Mouse (Mus musculus): ENCODE data around the gene Polr2b. TPM values are rescaled to one million over a fixed set of nuclear protein-coding genes. Genes with fewer than 3 reads are reported as not detected.
A peak's percentile ranks its signal among the peaks of the same experiment; 100 is the strongest.

Polr2b gene
- polyA plus RNA-seq, 1 experiment from 2014 or later = 53.9 TPM

DNA sequence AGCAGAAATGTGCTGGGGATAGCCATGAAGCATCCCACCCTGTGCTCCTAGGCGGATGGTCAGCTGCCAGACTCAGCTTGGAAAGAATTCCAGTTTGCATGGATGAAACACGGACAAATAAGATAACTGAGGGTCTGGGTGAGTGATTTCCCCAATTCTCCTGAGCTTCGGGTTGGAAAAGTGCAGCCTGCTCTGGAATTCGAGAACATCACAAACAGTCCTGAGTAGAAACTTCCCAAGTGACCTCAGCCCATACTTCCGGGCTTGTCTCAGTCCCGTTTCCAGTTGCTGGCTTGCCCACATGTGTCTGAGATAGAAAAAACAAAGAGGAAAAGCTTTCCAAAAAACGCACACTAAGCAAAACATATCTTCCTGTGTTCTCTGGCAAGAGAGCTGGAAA lies 62.3 kb downstream of the Polr2b start:
- ATAC-seq (ENCODE audit: low read depth) (no peak), DNase-seq (ENCODE audit: low spot score) (no peak)
- H3K4me2 ChIP-seq (ENCODE audit: low read depth, low read length) = no peak overlapping the region
- H3K4me3 ChIP-seq (ENCODE audit: low read depth, low read length) = no peak overlapping the region
- no peaks in the 10 kb centered on the region for H3K36me3 ChIP-seq (ENCODE audit: control insufficient read depth, insufficient read depth, low read length)
- 60% methylated on average over 7 of the region's 7 CpGs for WGBS
- no peak overlapping the region for H3K27ac ChIP-seq (replicated peaks; ENCODE audit: low read depth, low read length)
- no peaks in the 10 kb centered on the region for H3K27me3 ChIP-seq (replicated peaks; ENCODE audit: control insufficient read depth, insufficient read depth, low read length)
- H3K9ac ChIP-seq (ENCODE audit: low read depth, low read length) = no peak overlapping the region
- no peaks in the 10 kb centered on the region for H3K9me3 ChIP-seq (ENCODE audit: control insufficient read depth, low read length)
- peaks cover 21% of the 10 kb centered on the region for H3K4me1 ChIP-seq (ENCODE audit: control insufficient read depth, insufficient read depth, low read length)

DNA sequence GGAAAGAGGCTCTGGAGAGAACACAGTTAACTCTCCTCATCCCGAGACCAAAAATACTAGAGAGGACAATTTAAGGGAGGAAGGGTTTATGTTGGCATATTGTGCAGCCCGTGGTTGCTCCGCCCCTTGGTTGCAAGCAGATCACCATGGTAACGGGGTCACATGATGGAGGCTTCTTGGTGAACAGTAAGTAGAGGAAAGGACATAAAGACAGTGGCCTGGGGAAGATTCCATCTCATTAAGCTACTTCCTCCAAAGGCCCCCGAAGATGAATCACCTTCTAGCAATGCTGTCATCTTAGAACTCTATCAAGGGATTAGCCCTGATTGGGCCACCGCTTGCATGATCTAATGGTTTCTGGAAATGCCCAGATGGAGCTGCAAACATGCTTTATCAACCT lies 62.8 kb downstream of the Polr2b start:
- Histone ChIP-seq H3K27me3 (replicated peaks; ENCODE audit: control insufficient read depth, insufficient read depth, low read length) (no peaks in the 10 kb centered on the region), H3K36me3 (ENCODE audit: control insufficient read depth, insufficient read depth, low read length) (no peaks in the 10 kb centered on the region), H3K4me2 (ENCODE audit: low read depth, low read length) (no peak overlapping the region), H3K9me3 (ENCODE audit: control insufficient read depth, low read length) (no peaks in the 10 kb centered on the region), H3K4me3 (ENCODE audit: low read depth, low read length) (no peak overlapping the region), H3K27ac (replicated peaks; ENCODE audit: low read depth, low read length) (no peak overlapping the region), H3K9ac (ENCODE audit: low read depth, low read length) (no peak overlapping the region), H3K4me1 (ENCODE audit: control insufficient read depth, insufficient read depth, low read length) (peaks cover 16% of the 10 kb centered on the region; the same call in 1 of the 2 replicates)
- WGBS = 73% methylated on average over 6 of the region's 6 CpGs
- peak; percentile 43 for DNase-seq (ENCODE audit: low spot score)
- ATAC-seq (ENCODE audit: low read depth) = no peak

DNA sequence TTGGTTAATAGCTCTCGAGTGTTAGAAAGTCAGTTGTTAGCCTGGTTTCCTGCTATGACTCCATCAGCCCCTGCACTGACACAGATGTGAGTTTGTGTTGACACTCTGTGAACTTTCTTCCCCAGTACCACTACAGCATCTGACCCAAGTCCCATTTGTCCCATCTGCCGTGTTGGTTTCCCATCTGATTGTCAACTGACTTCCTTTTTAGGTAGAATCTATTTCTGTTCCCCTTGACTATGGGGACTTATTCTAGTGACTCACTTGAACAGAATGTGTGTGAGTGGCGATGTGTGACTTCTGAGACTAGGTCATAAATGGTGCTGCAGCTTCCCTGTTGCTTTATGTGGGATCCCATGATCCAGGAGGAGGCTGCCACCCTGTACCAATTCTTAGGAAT lies 65.0 kb downstream of the Polr2b start:
- 66% methylated on average over 3 of the region's 3 CpGs for WGBS
- H3K4me1 ChIP-seq (ENCODE audit: control insufficient read depth, insufficient read depth, low read length) = 0 out of 2 replicates have a peak, but pooled peaks cover 2% of the 10 kb centered on the region

DNA sequence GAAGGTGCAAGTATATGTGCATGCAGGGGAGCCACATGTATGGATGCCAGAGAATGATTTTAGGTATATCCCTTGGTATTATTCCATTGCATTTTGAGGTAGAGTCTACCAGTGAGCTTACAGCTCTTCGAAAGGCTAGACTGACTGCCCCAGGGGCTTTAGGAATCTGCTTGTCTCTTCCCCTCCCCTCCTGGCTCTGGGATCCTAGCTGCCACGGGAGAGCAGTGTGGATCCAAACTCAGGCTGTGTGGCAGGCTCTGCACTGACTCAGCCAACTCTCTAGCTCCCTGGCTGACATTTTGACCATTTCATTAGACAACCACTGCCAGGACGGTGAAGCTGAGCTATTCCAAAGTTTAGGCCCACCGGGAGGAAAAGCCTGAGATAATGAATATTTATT lies 65.6 kb downstream of the Polr2b start:
- 73% methylated on average over 4 of the region's 4 CpGs for WGBS
- Histone ChIP-seq H3K4me3 (ENCODE audit: low read depth, low read length) (no peak overlapping the region), H3K27ac (replicated peaks; ENCODE audit: low read depth, low read length) (no peak overlapping the region), H3K9ac (ENCODE audit: low read depth, low read length) (no peak overlapping the region), H3K9me3 (ENCODE audit: control insufficient read depth, low read length) (no peaks in the 10 kb centered on the region), H3K27me3 (replicated peaks; ENCODE audit: control insufficient read depth, insufficient read depth, low read length) (no peaks in the 10 kb centered on the region), H3K4me1 (ENCODE audit: control insufficient read depth, insufficient read depth, low read length) (0 out of 2 replicates have a peak, but pooled peaks cover 3% of the 10 kb centered on the region), H3K36me3 (ENCODE audit: control insufficient read depth, insufficient read depth, low read length) (no peaks in the 10 kb centered on the region), H3K4me2 (ENCODE audit: low read depth, low read length) (no peak overlapping the region)
- ATAC-seq (ENCODE audit: low read depth) (no peak), DNase-seq (ENCODE audit: low spot score) (no peak)

More for the DNA sequence above, 65.0 kb downstream of the Polr2b start:
- Histone ChIP-seq H3K4me2 (ENCODE audit: low read depth, low read length) (no peak overlapping the region), H3K9ac (ENCODE audit: low read depth, low read length) (no peak overlapping the region), H3K4me3 (ENCODE audit: low read depth, low read length) (no peak overlapping the region), H3K27ac (replicated peaks; ENCODE audit: low read depth, low read length) (no peak overlapping the region), H3K9me3 (ENCODE audit: control insufficient read depth, low read length) (no peaks in the 10 kb centered on the region), H3K27me3 (replicated peaks; ENCODE audit: control insufficient read depth, insufficient read depth, low read length) (no peaks in the 10 kb centered on the region), H3K36me3 (ENCODE audit: control insufficient read depth, insufficient read depth, low read length) (no peaks in the 10 kb centered on the region)
- ATAC-seq (ENCODE audit: low read depth) (no peak), DNase-seq (ENCODE audit: low spot score) (no peak)

DNA sequence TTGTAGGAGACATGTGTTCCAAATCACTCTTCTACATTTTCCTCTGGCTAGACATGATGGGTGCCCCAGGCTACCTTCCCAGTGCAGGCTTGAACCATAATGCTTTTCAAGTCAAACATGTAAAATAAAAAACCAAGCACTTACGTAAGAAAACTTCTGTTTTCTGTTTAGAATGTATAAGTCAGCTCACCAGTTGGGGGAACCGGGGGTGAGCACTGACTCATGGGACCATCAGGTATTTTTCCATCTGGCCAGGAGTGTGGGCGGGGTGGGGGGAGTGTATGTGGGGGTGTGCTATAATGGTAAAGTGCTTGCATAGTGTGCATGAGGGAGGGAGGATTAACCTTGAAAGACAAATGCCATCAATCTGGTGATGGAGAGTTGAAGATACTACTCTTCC lies 68.1 kb downstream of the Polr2b start:
- ATAC-seq (ENCODE audit: low read depth) (no peak), DNase-seq (ENCODE audit: low spot score) (no peak)
- WGBS = 80% methylated on average over 3 of the region's 3 CpGs
- Histone ChIP-seq H3K9me3 (ENCODE audit: control insufficient read depth, low read length) (no peaks in the 10 kb centered on the region), H3K27me3 (replicated peaks; ENCODE audit: control insufficient read depth, insufficient read depth, low read length) (no peaks in the 10 kb centered on the region), H3K4me3 (ENCODE audit: low read depth, low read length) (no peak overlapping the region), H3K27ac (replicated peaks; ENCODE audit: low read depth, low read length) (no peak overlapping the region), H3K9ac (ENCODE audit: low read depth, low read length) (no peak overlapping the region), H3K36me3 (ENCODE audit: control insufficient read depth, insufficient read depth, low read length) (no peaks in the 10 kb centered on the region), H3K4me1 (ENCODE audit: control insufficient read depth, insufficient read depth, low read length) (peaks cover 3% of the 10 kb centered on the region; the same call in 1 of the 2 replicates), H3K4me2 (ENCODE audit: low read depth, low read length) (no peak overlapping the region)

DNA sequence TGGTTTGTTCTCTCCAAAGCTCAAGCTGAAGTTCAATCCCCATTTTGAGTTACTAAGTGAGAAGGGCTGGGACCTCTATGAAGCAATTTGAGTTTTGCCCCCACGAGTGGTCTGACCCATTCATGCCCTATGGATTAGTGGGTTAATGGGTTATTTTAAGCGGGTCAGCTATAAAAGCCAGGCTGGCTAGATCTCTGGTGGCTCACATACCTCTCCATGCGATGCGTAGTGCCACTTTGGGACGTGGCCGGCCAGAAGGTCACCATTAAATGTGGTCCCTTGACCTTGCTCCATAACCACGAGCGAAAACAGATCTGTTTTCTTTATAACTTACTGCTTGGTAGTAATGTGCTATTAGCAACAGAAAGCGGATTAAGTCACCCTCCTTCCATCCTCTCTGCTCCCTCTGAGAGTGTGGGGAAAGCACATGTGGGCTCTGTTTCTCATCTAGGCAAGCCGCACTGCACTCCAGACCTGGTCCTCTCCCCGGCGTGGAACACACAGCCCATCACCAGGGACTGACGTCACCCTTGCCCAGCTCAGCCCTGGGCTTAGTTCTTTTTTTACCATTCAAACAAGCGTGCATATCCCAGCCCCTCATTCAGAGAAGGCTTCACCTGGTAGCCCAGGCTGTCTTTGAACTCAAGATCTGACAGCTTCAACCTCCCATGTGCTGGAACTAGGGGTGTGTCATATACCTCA lies 69.6 kb downstream of the Polr2b start:
- Histone ChIP-seq H3K27ac (replicated peaks; ENCODE audit: low read depth, low read length) (no peak overlapping the region), H3K4me3 (ENCODE audit: low read depth, low read length) (no peak overlapping the region), H3K36me3 (ENCODE audit: control insufficient read depth, insufficient read depth, low read length) (no peaks in the 10 kb centered on the region), H3K4me1 (ENCODE audit: control insufficient read depth, insufficient read depth, low read length) (peaks cover 3% of the 10 kb centered on the region; the same call in 1 of the 2 replicates), H3K4me2 (ENCODE audit: low read depth, low read length) (no peak overlapping the region), H3K9me3 (ENCODE audit: control insufficient read depth, low read length) (no peaks in the 10 kb centered on the region), H3K9ac (ENCODE audit: low read depth, low read length) (no peak overlapping the region), H3K27me3 (replicated peaks; ENCODE audit: control insufficient read depth, insufficient read depth, low read length) (no peaks in the 10 kb centered on the region)
- 46% methylated on average over 14 of the region's 14 CpGs for WGBS
- ATAC-seq (ENCODE audit: low read depth) (no peak; the same call in 1 of the 2 replicates), DNase-seq (ENCODE audit: low spot score) (no peak)

DNA sequence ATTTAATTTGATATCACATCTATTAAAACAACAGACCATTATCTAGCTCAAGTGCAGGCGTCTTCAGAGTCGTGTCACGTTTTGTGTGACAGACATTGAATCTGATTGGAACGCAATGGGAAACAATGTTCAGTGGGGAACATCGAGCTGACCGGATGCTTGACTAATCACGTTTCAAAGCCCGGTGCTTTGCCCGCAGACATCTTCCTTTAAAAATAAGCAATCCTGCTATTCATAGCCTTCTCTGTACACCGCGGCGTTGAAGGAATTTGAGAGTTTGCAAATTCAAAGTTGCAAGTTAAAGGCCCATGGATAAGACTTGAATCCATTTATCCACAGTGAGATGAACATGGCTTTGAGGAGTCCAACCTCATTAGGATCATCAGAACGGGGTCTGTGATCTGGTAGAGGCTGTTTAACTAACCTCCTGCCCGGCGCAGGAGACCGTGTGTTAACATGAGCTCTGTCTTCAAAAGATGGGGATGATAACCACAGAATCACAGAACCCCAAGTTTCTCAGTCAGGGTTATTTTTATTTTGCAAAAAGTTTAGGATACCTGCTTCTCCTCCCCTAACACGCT lies 70.5 kb downstream of the Polr2b start:
- no peak overlapping the region for H3K27ac ChIP-seq (replicated peaks; ENCODE audit: low read depth, low read length)
- ATAC-seq (ENCODE audit: low read depth) (no peak), DNase-seq (ENCODE audit: low spot score) (no peak)
- H3K27me3 ChIP-seq (replicated peaks; ENCODE audit: control insufficient read depth, insufficient read depth, low read length) = no peaks in the 10 kb centered on the region
- WGBS = 66% methylated on average over 17 of the region's 17 CpGs
- no peak overlapping the region for H3K4me3 ChIP-seq (ENCODE audit: low read depth, low read length)
- no peaks in the 10 kb centered on the region for H3K9me3 ChIP-seq (ENCODE audit: control insufficient read depth, low read length)
- no peak overlapping the region for H3K4me2 ChIP-seq (ENCODE audit: low read depth, low read length)
- no peak overlapping the region for H3K9ac ChIP-seq (ENCODE audit: low read depth, low read length)
- no peaks in the 10 kb centered on the region for H3K36me3 ChIP-seq (ENCODE audit: control insufficient read depth, insufficient read depth, low read length)
- peaks cover 3% of the 10 kb centered on the region; the same call in 1 of the 2 replicates for H3K4me1 ChIP-seq (ENCODE audit: control insufficient read depth, insufficient read depth, low read length)

DNA sequence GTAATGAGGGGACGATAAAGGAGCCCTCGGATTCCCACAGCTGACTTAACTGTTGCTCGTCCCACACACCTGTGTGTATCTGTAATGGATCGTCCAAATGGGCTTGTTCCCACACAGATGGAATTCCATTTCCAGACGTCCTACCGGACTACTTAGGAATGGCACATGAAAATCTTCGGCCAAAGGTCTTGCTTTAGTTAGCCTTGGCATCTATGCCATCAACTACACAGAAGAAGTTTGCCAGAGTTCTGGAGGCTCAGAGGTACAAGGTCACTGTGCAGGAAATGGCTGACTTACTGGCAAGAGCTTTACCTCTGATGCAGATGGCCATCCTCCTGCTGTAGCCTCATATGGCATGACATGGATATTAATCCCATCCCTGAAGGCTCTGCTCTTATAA lies 71.3 kb downstream of the Polr2b start:
- Histone ChIP-seq H3K4me2 (ENCODE audit: low read depth, low read length) (no peak overlapping the region), H3K27ac (replicated peaks; ENCODE audit: low read depth, low read length) (no peak overlapping the region), H3K4me3 (ENCODE audit: low read depth, low read length) (no peak overlapping the region), H3K9ac (ENCODE audit: low read depth, low read length) (no peak overlapping the region), H3K4me1 (ENCODE audit: control insufficient read depth, insufficient read depth, low read length) (peaks cover 3% of the 10 kb centered on the region; the same call in 1 of the 2 replicates), H3K9me3 (ENCODE audit: control insufficient read depth, low read length) (no peaks in the 10 kb centered on the region), H3K36me3 (ENCODE audit: control insufficient read depth, insufficient read depth, low read length) (no peaks in the 10 kb centered on the region), H3K27me3 (replicated peaks; ENCODE audit: control insufficient read depth, insufficient read depth, low read length) (no peaks in the 10 kb centered on the region)
- WGBS = 86% methylated on average over 7 of the region's 7 CpGs
- DNase-seq (ENCODE audit: low spot score) = no peak
- no peak for ATAC-seq (ENCODE audit: low read depth)

DNA sequence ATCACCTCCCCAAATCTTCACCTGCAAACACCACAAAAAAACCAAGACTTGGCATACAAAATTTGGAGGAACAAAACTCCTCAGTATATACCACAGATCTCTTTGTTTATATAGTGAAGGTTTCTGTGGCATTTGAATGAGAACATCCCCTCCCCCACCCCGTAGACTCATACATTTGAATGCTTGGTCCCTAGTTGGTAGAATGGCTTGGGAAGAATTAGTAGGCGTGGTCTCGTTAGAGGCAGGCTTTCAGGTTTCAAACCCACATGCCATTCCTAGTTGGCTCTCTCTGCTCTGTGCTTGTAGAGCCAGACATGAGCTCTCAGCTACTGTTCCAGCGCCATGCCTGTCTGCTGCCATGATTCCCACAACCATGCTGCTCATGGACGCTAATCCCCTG lies 71.7 kb downstream of the Polr2b start:
- Histone ChIP-seq H3K4me2 (ENCODE audit: low read depth, low read length) (no peak overlapping the region), H3K9ac (ENCODE audit: low read depth, low read length) (no peak overlapping the region), H3K4me3 (ENCODE audit: low read depth, low read length) (no peak overlapping the region), H3K27ac (replicated peaks; ENCODE audit: low read depth, low read length) (no peak overlapping the region), H3K36me3 (ENCODE audit: control insufficient read depth, insufficient read depth, low read length) (no peaks in the 10 kb centered on the region), H3K27me3 (replicated peaks; ENCODE audit: control insufficient read depth, insufficient read depth, low read length) (no peaks in the 10 kb centered on the region), H3K4me1 (ENCODE audit: control insufficient read depth, insufficient read depth, low read length) (peaks cover 3% of the 10 kb centered on the region; the same call in 1 of the 2 replicates), H3K9me3 (ENCODE audit: control insufficient read depth, low read length) (no peaks in the 10 kb centered on the region)
- no peak for DNase-seq (ENCODE audit: low spot score)
- ATAC-seq (ENCODE audit: low read depth) = no peak
- WGBS = 91% methylated on average over 5 of the region's 5 CpGs
